Comparison of ENCODE assay signal across 8 mouse cellular contexts in the genomic region with DNA sequence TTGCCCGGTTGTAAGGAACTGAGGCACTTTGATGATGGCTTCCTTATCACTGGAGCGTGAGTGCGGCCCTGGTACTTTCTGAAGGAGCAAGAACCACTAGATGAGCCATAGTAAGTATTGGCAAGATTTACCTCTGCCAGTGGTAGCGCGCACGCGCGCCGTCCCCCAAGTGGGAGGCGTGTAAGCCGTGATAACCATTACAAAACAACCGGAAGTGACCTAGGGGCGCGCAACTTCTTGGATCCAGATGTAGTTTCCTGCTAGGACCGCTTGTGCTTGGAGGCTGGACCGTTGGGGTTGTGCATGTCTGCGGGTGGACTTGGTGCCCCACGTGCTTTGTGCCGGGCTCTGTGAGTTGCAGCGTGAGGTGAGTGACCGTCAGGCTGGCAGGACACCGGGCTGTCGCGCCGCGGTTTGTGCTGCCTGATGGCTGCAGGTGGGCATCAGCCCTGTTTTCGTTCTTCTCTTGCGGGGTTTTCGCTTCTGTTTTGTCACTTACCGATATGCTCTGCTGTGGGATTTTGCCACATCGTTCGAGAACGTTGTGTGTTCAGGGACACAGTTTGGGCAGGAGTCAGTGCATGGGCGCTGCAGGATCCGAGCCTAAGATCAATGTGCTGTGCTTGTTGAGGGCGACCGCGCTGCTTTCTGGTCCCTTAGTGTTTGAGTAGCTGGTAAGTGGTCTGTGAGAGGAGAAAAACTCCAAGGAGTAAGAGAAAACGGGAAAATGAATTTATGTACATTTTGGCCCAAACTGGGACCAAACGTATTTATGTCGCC. TPM values are rescaled to one million over a fixed set of nuclear protein-coding genes. Genes with fewer than 3 reads are reported as not detected.
DNase-seq lines count a peak whose midpoint lies in the region; ATAC-seq and TF ChIP-seq lines count a peak whose summit lies in the region.

A gene (plus strand): TSS at position 197 of the 780 bp plus-strand sequence.

- peak within 1 kb of the TSS; percentile 44; the same call in 1 of the 2 replicates for H3K27ac ChIP-seq in bone marrow, adult 2 months (ENCODE audit: control insufficient read depth, insufficient read depth, low read depth, low read length, poor library complexity)
- peak within 1 kb of the TSS; percentile 58; the same call in 1 of the 2 replicates for H3K27ac ChIP-seq in embryonic facial prominence, embryonic 15.5 days (replicated peaks)
- peak within 1 kb of the TSS; percentile 72 for H3K27ac ChIP-seq in limb, embryonic 14.5 days (replicated peaks; ENCODE audit: low read depth, low read length)
- H3K27ac ChIP-seq in midbrain, postnatal 0 days (ENCODE audit: low read depth, low read length): peak within 1 kb of the TSS; percentile 67

- no peaks in the 10 kb centered on the region for H3K27me3 ChIP-seq in embryonic facial prominence, embryonic 15.5 days
- H3K27me3 ChIP-seq in limb, embryonic 14.5 days (ENCODE audit: control insufficient read depth, insufficient read depth, low read length): no peaks in the 10 kb centered on the region
- H3K27me3 ChIP-seq in midbrain, postnatal 0 days (ENCODE audit: insufficient read depth, low read length): no peaks in the 10 kb centered on the region

- TF ChIP-seq CTCF in bone marrow, adult 2 months (IDR thresholded peaks at IDR 0.05; ENCODE audit: control insufficient read depth, insufficient read depth, low read length): no peak
- TF ChIP-seq CTCF in midbrain, postnatal 0 days (IDR thresholded peaks at IDR 0.05): peak; percentile 27; the same call in 1 of the 2 replicates

- ATAC-seq in embryonic facial prominence, embryonic 15.5 days (ENCODE audit: insufficient number of reproducible peaks, low FRiP score, low TSS enrichment, low read depth): peak; percentile 94
- peak; percentile 98 for ATAC-seq in limb, embryonic 14.5 days (ENCODE audit: low FRiP score, low read depth)
- peak; percentile 99 for ATAC-seq in midbrain, postnatal 0 days (ENCODE audit: low FRiP score)

- no peaks in the 10 kb centered on the region for H3K36me3 ChIP-seq in embryonic facial prominence, embryonic 15.5 days
- no peaks in the 10 kb centered on the region; the same call in 1 of the 2 replicates for H3K36me3 ChIP-seq in limb, embryonic 14.5 days (ENCODE audit: control insufficient read depth, insufficient read depth, low read length)
- H3K36me3 ChIP-seq in midbrain, postnatal 0 days (ENCODE audit: insufficient read depth, low read length): no peaks in the 10 kb centered on the region

- H3K4me2 ChIP-seq in embryonic facial prominence, embryonic 15.5 days (replicated peaks): peak within 1 kb of the TSS; percentile 67
- H3K4me2 ChIP-seq in limb, embryonic 14.5 days (replicated peaks; ENCODE audit: low read depth, low read length, severe bottlenecking): peak within 1 kb of the TSS; percentile 66
- peak within 1 kb of the TSS; percentile 66 for H3K4me2 ChIP-seq in midbrain, postnatal 0 days (ENCODE audit: low read depth, low read length, poor library complexity, severe bottlenecking)

- TF ChIP-seq POLR2A in bone marrow, adult 2 months (IDR thresholded peaks at IDR 0.05; ENCODE audit: borderline replicate concordance, control insufficient read depth, low read depth, low read length): peak; percentile 40; the same call in 1 of the 2 replicates
- TF ChIP-seq POLR2A in limb, embryonic 14.5 days (IDR thresholded peaks at IDR 0.05; ENCODE audit: borderline replicate concordance, extremely low read depth, insufficient read depth, insufficient read length): peak; percentile 48; the same call in 1 of the 2 replicates

- H3K9me3 ChIP-seq in embryonic facial prominence, embryonic 15.5 days (replicated peaks): no peaks in the 10 kb centered on the region
- no peaks in the 10 kb centered on the region for H3K9me3 ChIP-seq in limb, embryonic 14.5 days (ENCODE audit: control insufficient read depth, low read length)
- H3K9me3 ChIP-seq in midbrain, postnatal 0 days (ENCODE audit: low read length): no peaks in the 10 kb centered on the region

- peak within 1 kb of the TSS; percentile 83 for H3K4me3 ChIP-seq in bone marrow, adult 2 months (replicated peaks; ENCODE audit: control insufficient read depth, low read depth, low read length)
- peak within 1 kb of the TSS; percentile 66 for H3K4me3 ChIP-seq in embryonic facial prominence, embryonic 15.5 days (replicated peaks)
- peak within 1 kb of the TSS; percentile 60 for H3K4me3 ChIP-seq in limb, embryonic 14.5 days (replicated peaks; ENCODE audit: low read length)
- H3K4me3 ChIP-seq in midbrain, postnatal 0 days (ENCODE audit: low read depth, low read length): peak within 1 kb of the TSS; percentile 70

- peak; percentile 93 for DNase-seq in 416B (ENCODE audit: low read depth)
- peak; percentile 93 for DNase-seq in heart, adult 8-10 months (ENCODE audit: low spot score)
- DNase-seq in kidney, adult 9 months: peak; percentile 97
- DNase-seq in limb, embryonic 14.5 days (ENCODE audit: low spot score): peak; percentile 97
- peak; percentile 98 for DNase-seq in midbrain, postnatal 0 days (ENCODE audit: low spot score)
- DNase-seq in spleen, postnatal 14 days (ENCODE audit: low spot score in 2 of 2): peak; percentile 62 to 74

- no peaks in the 10 kb centered on the region; the same call in 1 of the 2 replicates for H3K4me1 ChIP-seq in bone marrow, adult 2 months (ENCODE audit: control insufficient read depth, insufficient read depth, low read length)
- peaks cover 5% of the 10 kb centered on the region; the same call in 1 of the 2 replicates for H3K4me1 ChIP-seq in embryonic facial prominence, embryonic 15.5 days
- H3K4me1 ChIP-seq in limb, embryonic 14.5 days (ENCODE audit: control insufficient read depth, insufficient read depth, low read length): no peaks in the 10 kb centered on the region
- peaks cover 3% of the 10 kb centered on the region; the same call in 1 of the 2 replicates for H3K4me1 ChIP-seq in midbrain, postnatal 0 days (ENCODE audit: insufficient read depth, low read length)

- under 1% methylated on average over 41 of the region's 41 CpGs for WGBS in bone marrow, adult 2 months
- under 1% methylated on average over 41 of the region's 41 CpGs for WGBS in embryonic facial prominence, embryonic 15.5 days
- under 1% methylated on average over 39 of the region's 41 CpGs for WGBS in limb, embryonic 14.5 days
- WGBS in midbrain, postnatal 0 days: under 1% methylated on average over 41 of the region's 41 CpGs

- H3K9ac ChIP-seq in embryonic facial prominence, embryonic 15.5 days: peak within 1 kb of the TSS; percentile 50
- H3K9ac ChIP-seq in limb, embryonic 14.5 days (ENCODE audit: low read depth, low read length, severe bottlenecking): peak within 1 kb of the TSS; percentile 78
- H3K9ac ChIP-seq in midbrain, postnatal 0 days (replicated peaks; ENCODE audit: low read length, poor library complexity, severe bottlenecking): peak within 1 kb of the TSS; percentile 67

RNA-seq across cellular contexts. Expression of the gene that starts here (rescaled TPM):
- 3.3 TPM in 2 replicates for polyA plus RNA-seq in bone marrow, adult 2 months (2011; ENCODE audit: insufficient read depth, insufficient read length, low replicate concordance, missing spikeins)
- 10.2 and 11.2 TPM in 2 replicates for polyA plus RNA-seq in embryonic facial prominence, embryonic 15.5 days (2015; fragmentation: Nextera tagmentation; extraction: Ambion mirVana)
- total RNA-seq in heart, adult 8-10 months (2022): 10 to 100 TPM in 1 of 4 experiments, 1 to 10 TPM in 3; 6.3 to 11.8 (median 8.6) TPM
- 10.6 TPM in 2 replicates for polyA plus RNA-seq in limb, embryonic 14.5 days (2012; rRNA removed)
- polyA plus RNA-seq in limb, embryonic 14.5 days (2014; fragmentation: Nextera tagmentation; extraction: Ambion mirVana): 13.2 and 13.6 TPM in 2 replicates
- total RNA-seq in midbrain, postnatal 0 days (2014; rRNA removed): 19.5 and 21.4 TPM in 2 replicates
- polyA plus RNA-seq in midbrain, postnatal 0 days (2015; fragmentation: Nextera tagmentation; extraction: Ambion mirVana): 7.4 and 8.3 TPM in 2 replicates

Comparison
In these comparisons a context has a peak if more than half of its experiments do, and no peak if none do; other contexts are left out.
1. Peak in every context shown above with its lines: DNase-seq, ATAC-seq, H3K4me3 ChIP-seq and H3K27ac ChIP-seq.